Mouse (Mus musculus): ENCODE data around the gene Elf2. TPM values are rescaled to one million over a fixed set of nuclear protein-coding genes. Genes with fewer than 3 reads are reported as not detected.
"Not testable (repeated sequence)": the region's sequence is repeated elsewhere in the genome, so short reads cannot be mapped to it uniquely, and the experiment has no call there.

Elf2 gene
- polyA plus RNA-seq, 1 experiment from 2014 or later: 54.0 TPM

- not testable (repeated sequence) for H3K4me2 ChIP-seq (ENCODE audit: low read depth, severe bottlenecking); ATAC-seq (ENCODE audit: insufficient number of reproducible peaks, low FRiP score, low TSS enrichment, low read depth); DNase-seq (ENCODE audit: low spot score); H3K9me3 ChIP-seq (ENCODE audit: control insufficient read depth, low read length); H3K27me3 ChIP-seq (ENCODE audit: control insufficient read depth, insufficient read depth, low read length); H3K9ac ChIP-seq (ENCODE audit: low read length); H3K36me3 ChIP-seq (ENCODE audit: control insufficient read depth, insufficient read depth, low read length); H3K4me1 ChIP-seq (ENCODE audit: control insufficient read depth, insufficient read depth, low read length); H3K4me3 ChIP-seq (ENCODE audit: low read depth, low read length); H3K27ac ChIP-seq (replicated peaks; ENCODE audit: low read depth, low read length)
- WGBS: 86% methylated on average over 6 of the region's 6 CpGs
These were observed 14.5 kb upstream of the Elf2 start for GRCm38 (mm10) chr3:51354956-51355355.

GRCm38 (mm10) chr3:51354034-51354427, 13.6 kb upstream of the Elf2 start:
- Histone ChIP-seq H3K9ac (ENCODE audit: low read length) (no peak overlapping the region), H3K27ac (replicated peaks; ENCODE audit: low read depth, low read length) (no peak overlapping the region), H3K4me3 (ENCODE audit: low read depth, low read length) (no peak overlapping the region), H3K9me3 (ENCODE audit: control insufficient read depth, low read length) (no peaks in the 10 kb centered on the region), H3K4me1 (ENCODE audit: control insufficient read depth, insufficient read depth, low read length) (no peaks in the 10 kb centered on the region; the same call in 1 of the 2 replicates), H3K27me3 (ENCODE audit: control insufficient read depth, insufficient read depth, low read length) (no peaks in the 10 kb centered on the region), H3K36me3 (ENCODE audit: control insufficient read depth, insufficient read depth, low read length) (no peaks in the 10 kb centered on the region), H3K4me2 (ENCODE audit: low read depth, severe bottlenecking) (no peak overlapping the region)
- ATAC-seq (ENCODE audit: insufficient number of reproducible peaks, low FRiP score, low TSS enrichment, low read depth) (no peak), DNase-seq (ENCODE audit: low spot score) (no peak)
- WGBS: 76% methylated on average over 3 of the region's 3 CpGs

GRCm38 (mm10) chr3:51353325-51354033, 13.0 kb upstream of the Elf2 start:
- H3K4me3 ChIP-seq (ENCODE audit: low read depth, low read length): no peak overlapping the region
- no peaks in the 10 kb centered on the region for H3K4me1 ChIP-seq (ENCODE audit: control insufficient read depth, insufficient read depth, low read length)
- 68% methylated on average over 4 of the region's 4 CpGs for WGBS
- no peak overlapping the region for H3K27ac ChIP-seq (replicated peaks; ENCODE audit: low read depth, low read length)
- peak; percentile 60 for DNase-seq (ENCODE audit: low spot score)
- H3K27me3 ChIP-seq (ENCODE audit: control insufficient read depth, insufficient read depth, low read length): no peaks in the 10 kb centered on the region
- no peak overlapping the region for H3K4me2 ChIP-seq (ENCODE audit: low read depth, severe bottlenecking)
- H3K9me3 ChIP-seq (ENCODE audit: control insufficient read depth, low read length): no peaks in the 10 kb centered on the region
- no peak for ATAC-seq (ENCODE audit: insufficient number of reproducible peaks, low FRiP score, low TSS enrichment, low read depth)
- H3K9ac ChIP-seq (ENCODE audit: low read length): no peak overlapping the region
- H3K36me3 ChIP-seq (ENCODE audit: control insufficient read depth, insufficient read depth, low read length): no peaks in the 10 kb centered on the region

- DNase-seq (ENCODE audit: low spot score) (no peak), ATAC-seq (ENCODE audit: insufficient number of reproducible peaks, low FRiP score, low TSS enrichment, low read depth) (no peak)
- Histone ChIP-seq H3K9me3 (ENCODE audit: control insufficient read depth, low read length) (no peaks in the 10 kb centered on the region), H3K9ac (ENCODE audit: low read length) (no peak overlapping the region), H3K4me2 (ENCODE audit: low read depth, severe bottlenecking) (no peak overlapping the region), H3K4me1 (ENCODE audit: control insufficient read depth, insufficient read depth, low read length) (no peaks in the 10 kb centered on the region), H3K27ac (replicated peaks; ENCODE audit: low read depth, low read length) (no peak overlapping the region), H3K36me3 (ENCODE audit: control insufficient read depth, insufficient read depth, low read length) (no peaks in the 10 kb centered on the region), H3K4me3 (ENCODE audit: low read depth, low read length) (no peak overlapping the region), H3K27me3 (ENCODE audit: control insufficient read depth, insufficient read depth, low read length) (no peaks in the 10 kb centered on the region)
- WGBS: 18% methylated on average over 3 of the region's 3 CpGs
These were observed 10.3 kb upstream of the Elf2 start for GRCm38 (mm10) chr3:51350806-51351205.

DNA sequence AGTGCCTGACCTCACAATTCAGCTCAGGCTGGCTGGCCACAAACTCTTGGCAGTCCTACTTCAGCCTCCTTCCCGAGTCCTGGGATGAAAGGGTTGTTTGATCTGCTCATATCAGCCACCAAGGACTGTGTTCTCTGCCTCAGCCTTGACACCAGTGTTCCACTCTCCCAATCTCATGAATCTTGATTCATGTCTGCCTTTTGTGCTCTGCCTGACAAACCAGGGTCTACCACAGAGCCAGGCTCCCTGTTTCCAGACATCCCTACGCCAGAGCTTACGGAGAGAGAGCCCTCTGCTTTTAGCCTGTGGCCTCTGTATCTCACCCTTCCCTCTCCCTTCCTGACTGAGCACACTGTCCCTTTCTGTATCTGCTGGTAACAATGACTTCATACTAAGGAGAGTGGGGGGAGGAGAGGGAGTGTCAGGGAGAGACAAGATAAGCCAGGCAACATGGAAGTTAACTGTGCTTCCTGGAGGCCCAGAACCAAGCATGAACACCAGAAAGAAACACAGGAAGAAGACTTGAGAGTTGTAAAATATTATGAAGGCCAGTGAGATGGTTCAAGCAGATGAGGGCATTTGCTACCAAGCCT, 8.3 kb upstream of the Elf2 start:
- no peak overlapping the region for H3K27ac ChIP-seq (replicated peaks; ENCODE audit: low read depth, low read length)
- no peaks in the 10 kb centered on the region for H3K27me3 ChIP-seq (ENCODE audit: control insufficient read depth, insufficient read depth, low read length)
- DNase-seq (ENCODE audit: low spot score): no peak
- no peaks in the 10 kb centered on the region for H3K36me3 ChIP-seq (ENCODE audit: control insufficient read depth, insufficient read depth, low read length)
- H3K9me3 ChIP-seq (ENCODE audit: control insufficient read depth, low read length): no peaks in the 10 kb centered on the region
- no peak overlapping the region for H3K4me2 ChIP-seq (ENCODE audit: low read depth, severe bottlenecking)
- no peak for ATAC-seq (ENCODE audit: insufficient number of reproducible peaks, low FRiP score, low TSS enrichment, low read depth)
- H3K4me3 ChIP-seq (ENCODE audit: low read depth, low read length): no peak overlapping the region
- H3K4me1 ChIP-seq (ENCODE audit: control insufficient read depth, insufficient read depth, low read length): no peaks in the 10 kb centered on the region
- H3K9ac ChIP-seq (ENCODE audit: low read length): no peak overlapping the region
- 42% methylated on average over 3 of the region's 3 CpGs for WGBS

DNA sequence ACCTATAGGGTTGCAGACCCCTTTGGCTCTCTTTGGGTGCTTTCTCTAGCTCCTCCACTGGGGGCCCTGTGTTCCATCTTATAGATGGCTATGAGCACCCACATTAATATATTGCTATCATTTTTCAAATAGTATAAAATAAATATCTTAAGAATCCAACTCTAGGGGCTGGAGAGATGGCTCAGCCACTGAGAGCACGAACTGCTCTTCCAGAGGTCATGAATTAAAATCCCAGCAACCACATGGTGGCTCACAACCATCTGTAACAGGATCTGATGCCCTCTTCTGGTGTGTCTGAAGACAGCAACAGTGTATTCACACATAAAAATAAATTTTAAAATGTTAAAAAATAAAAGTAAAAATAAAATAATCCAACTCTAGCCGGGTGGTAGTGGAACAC, 4.6 kb upstream of the Elf2 start:
- H3K4me3 ChIP-seq (ENCODE audit: low read depth, low read length); H3K27ac ChIP-seq (replicated peaks; ENCODE audit: low read depth, low read length); H3K27me3 ChIP-seq (ENCODE audit: control insufficient read depth, insufficient read depth, low read length); H3K9me3 ChIP-seq (ENCODE audit: control insufficient read depth, low read length); ATAC-seq (ENCODE audit: insufficient number of reproducible peaks, low FRiP score, low TSS enrichment, low read depth); H3K9ac ChIP-seq (ENCODE audit: low read length); H3K36me3 ChIP-seq (ENCODE audit: control insufficient read depth, insufficient read depth, low read length); H3K4me2 ChIP-seq (ENCODE audit: low read depth, severe bottlenecking); DNase-seq (ENCODE audit: low spot score); H3K4me1 ChIP-seq (ENCODE audit: control insufficient read depth, insufficient read depth, low read length): not testable (repeated sequence)
- WGBS: 89% methylated on average over 2 of the region's 2 CpGs

GRCm38 (mm10) chr3:51344182-51344581, 3.7 kb upstream of the Elf2 start:
- WGBS: 93% methylated on average over 6 of the region's 6 CpGs
- not testable (repeated sequence) for ATAC-seq (ENCODE audit: insufficient number of reproducible peaks, low FRiP score, low TSS enrichment, low read depth)

DNA sequence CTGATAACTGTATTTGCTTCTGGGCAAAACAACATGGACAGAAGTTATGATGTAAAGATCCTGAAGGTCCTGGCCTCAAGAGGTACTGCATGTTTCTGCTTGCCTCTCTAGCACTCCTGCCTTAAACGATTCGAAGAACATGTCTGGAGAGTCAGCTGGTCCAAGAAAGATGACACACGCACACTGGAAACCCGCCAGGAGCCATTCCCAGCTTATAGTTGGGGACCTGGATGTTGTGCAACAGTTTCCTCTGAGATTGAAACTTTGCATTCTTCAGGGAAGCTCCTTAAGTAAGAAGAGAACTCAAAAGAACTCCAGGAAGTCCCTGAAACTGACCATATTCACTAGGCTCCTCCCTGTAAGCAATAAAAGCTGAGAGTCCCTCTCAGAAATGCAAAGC, 2.8 kb upstream of the Elf2 start:
- ATAC-seq (ENCODE audit: insufficient number of reproducible peaks, low FRiP score, low TSS enrichment, low read depth): no peak
- H3K9ac ChIP-seq (ENCODE audit: low read length): no peak overlapping the region
- no peak overlapping the region for H3K4me2 ChIP-seq (ENCODE audit: low read depth, severe bottlenecking)
- H3K36me3 ChIP-seq (ENCODE audit: control insufficient read depth, insufficient read depth, low read length): no peaks in the 10 kb centered on the region
- no peaks in the 10 kb centered on the region for H3K27me3 ChIP-seq (ENCODE audit: control insufficient read depth, insufficient read depth, low read length)
- H3K9me3 ChIP-seq (ENCODE audit: control insufficient read depth, low read length): no peaks in the 10 kb centered on the region
- no peak overlapping the region for H3K4me3 ChIP-seq (ENCODE audit: low read depth, low read length)
- DNase-seq (ENCODE audit: low spot score): no peak
- 0 out of 2 replicates have a peak, but pooled peaks cover 4% of the 10 kb centered on the region for H3K4me1 ChIP-seq (ENCODE audit: control insufficient read depth, insufficient read depth, low read length)
- H3K27ac ChIP-seq (replicated peaks; ENCODE audit: low read depth, low read length): no peak overlapping the region
- WGBS: 93% methylated on average over 4 of the region's 4 CpGs

More at GRCm38 (mm10) chr3:51344182-51344581, 3.7 kb upstream of the Elf2 start:
- not testable (repeated sequence) for H3K4me3 ChIP-seq (ENCODE audit: low read depth, low read length); H3K36me3 ChIP-seq (ENCODE audit: control insufficient read depth, insufficient read depth, low read length); H3K4me2 ChIP-seq (ENCODE audit: low read depth, severe bottlenecking); H3K9me3 ChIP-seq (ENCODE audit: control insufficient read depth, low read length); H3K27ac ChIP-seq (replicated peaks; ENCODE audit: low read depth, low read length); H3K4me1 ChIP-seq (ENCODE audit: control insufficient read depth, insufficient read depth, low read length); DNase-seq (ENCODE audit: low spot score); H3K9ac ChIP-seq (ENCODE audit: low read length); H3K27me3 ChIP-seq (ENCODE audit: control insufficient read depth, insufficient read depth, low read length)

Data from limb, embryonic 11.5 days (tissue).